Mouse (Mus musculus) small intestine, adult 2 months (tissue): ENCODE data around the gene Ppif.

Experiments
- CTCF ChIP-seq: fragments of 200-500 bp; IDR thresholded peaks from 2 replicates; pipeline ENCODE4 v1.5.1; 2012; ENCODE audit warnings: low read depth, mild to moderate bottlenecking, control low read depth, inconsistent platforms, low read length, moderate library complexity, mixed read lengths; ENCODE audit not compliant: insufficient replicate concordance, insufficient read length; ENCODE audit errors: extremely low read depth
- POLR2A ChIP-seq: fragments of 200-500 bp; IDR thresholded peaks from 2 replicates; pipeline ENCODE4 v1.6.1; 2012; ENCODE audit warnings: low read depth, mild to moderate bottlenecking, control low read depth, inconsistent platforms, low read length, moderate library complexity

DNA sequence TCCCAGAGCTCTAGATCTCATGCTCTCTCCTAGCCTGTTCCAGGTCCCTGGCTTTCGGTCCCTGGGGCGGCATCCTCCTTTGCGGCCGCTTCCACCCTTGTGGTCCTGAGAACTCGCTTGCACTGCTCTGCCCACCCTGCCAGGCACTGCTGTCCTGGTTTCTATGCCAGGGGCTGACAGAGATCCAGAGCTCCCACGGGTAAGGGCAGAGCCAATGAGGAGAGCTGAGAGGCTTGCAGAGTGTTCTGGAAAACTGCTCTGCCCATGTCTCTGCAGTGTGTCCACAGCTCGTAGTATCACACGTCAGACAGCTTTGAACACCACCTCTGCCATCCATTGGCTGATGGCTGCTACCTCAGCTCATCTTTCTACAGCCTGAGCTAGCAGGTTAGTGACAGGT, 23.8 kb downstream of the Ppif start:
- TF ChIP-seq POLR2A = no peak
- no peak for TF ChIP-seq CTCF
